Mouse (Mus musculus): ENCODE data around the gene Cdc20b. TPM values are rescaled to one million over a fixed set of nuclear protein-coding genes. Genes with fewer than 3 reads are reported as not detected.

Gene Cdc20b
- total and polyA plus RNA-seq, 2 experiments from 2014 or later, result 0.60 to 2.4 TPM

DNA sequence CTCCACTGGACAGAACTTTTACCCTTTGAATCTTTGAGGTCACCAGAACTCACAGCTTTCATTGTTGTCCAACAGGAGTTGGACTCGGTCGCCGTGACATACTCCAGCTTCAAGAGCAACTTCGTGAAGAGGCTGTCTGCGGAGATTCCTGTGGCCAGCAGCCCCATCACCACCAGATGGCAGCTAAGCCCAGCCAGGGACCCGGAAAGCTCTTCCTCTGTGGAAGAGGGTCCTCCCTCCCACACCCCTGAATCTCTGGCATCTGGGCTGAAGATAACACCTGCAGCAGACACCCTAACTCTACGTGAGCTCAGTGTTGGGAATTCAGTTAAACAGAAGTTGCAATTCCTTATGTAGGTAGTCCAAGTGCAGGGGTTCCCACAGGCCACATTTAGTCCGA, 20.9 kb downstream of the Cdc20b start:
- 41% methylated on average over 8 of the region's 8 CpGs for WGBS
- Histone ChIP-seq H3K9ac (replicated peaks; ENCODE audit: low read length) (no peak overlapping the region), H3K27ac (no peak overlapping the region), H3K36me3 (ENCODE audit: insufficient read depth, low read length) (no peaks in the 10 kb centered on the region), H3K4me3 (ENCODE audit: low read length) (no peak overlapping the region), H3K27me3 (ENCODE audit: insufficient read depth, low read length) (no peaks in the 10 kb centered on the region), H3K9me3 (ENCODE audit: low read length) (no peaks in the 10 kb centered on the region), H3K4me1 (ENCODE audit: insufficient read depth, low read length) (no peaks in the 10 kb centered on the region), H3K4me2 (ENCODE audit: low read depth, low read length) (no peak overlapping the region)
- peak; percentile 68 for DNase-seq (ENCODE audit: low spot score)
- TF ChIP-seq CTCF (IDR thresholded peaks at IDR 0.05; ENCODE audit: low read depth), result peak; percentile 76
- ATAC-seq, result peak; percentile 64; the same call in 1 of the 2 replicates

DNA sequence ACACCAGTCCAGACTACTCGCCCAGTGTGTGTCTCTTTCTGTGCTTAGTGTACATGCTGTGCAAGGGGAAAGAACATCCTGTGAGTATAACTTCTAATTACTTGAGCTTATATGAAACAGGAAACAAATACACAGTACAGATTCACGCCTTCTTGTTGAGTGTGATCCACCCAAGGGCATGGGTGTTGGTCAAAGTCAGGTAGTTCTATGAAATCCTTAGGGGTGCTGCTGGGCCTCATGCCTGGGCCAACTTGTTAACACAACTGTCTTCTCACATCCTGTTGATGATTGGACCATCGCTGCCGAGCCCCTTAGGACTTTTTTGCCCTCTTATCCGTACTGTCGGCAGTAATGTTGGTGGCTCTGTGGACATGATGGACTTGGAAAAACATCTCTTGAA, 26.8 kb downstream of the Cdc20b start:
- H3K36me3 ChIP-seq (ENCODE audit: insufficient read depth, low read length), result no peaks in the 10 kb centered on the region
- ATAC-seq, result no peak
- no peak for TF ChIP-seq CTCF (IDR thresholded peaks at IDR 0.05; ENCODE audit: low read depth)
- WGBS, result 93% methylated on average over 6 of the region's 6 CpGs
- no peaks in the 10 kb centered on the region for H3K9me3 ChIP-seq (ENCODE audit: low read length)
- no peak overlapping the region for H3K4me2 ChIP-seq (ENCODE audit: low read depth, low read length)
- DNase-seq (ENCODE audit: low spot score), result no peak
- H3K27me3 ChIP-seq (ENCODE audit: insufficient read depth, low read length), result no peaks in the 10 kb centered on the region
- H3K4me1 ChIP-seq (ENCODE audit: insufficient read depth, low read length), result no peaks in the 10 kb centered on the region
- no peak overlapping the region for H3K4me3 ChIP-seq (ENCODE audit: low read length)
- H3K27ac ChIP-seq, result no peak overlapping the region
- no peak overlapping the region for H3K9ac ChIP-seq (replicated peaks; ENCODE audit: low read length)

DNA sequence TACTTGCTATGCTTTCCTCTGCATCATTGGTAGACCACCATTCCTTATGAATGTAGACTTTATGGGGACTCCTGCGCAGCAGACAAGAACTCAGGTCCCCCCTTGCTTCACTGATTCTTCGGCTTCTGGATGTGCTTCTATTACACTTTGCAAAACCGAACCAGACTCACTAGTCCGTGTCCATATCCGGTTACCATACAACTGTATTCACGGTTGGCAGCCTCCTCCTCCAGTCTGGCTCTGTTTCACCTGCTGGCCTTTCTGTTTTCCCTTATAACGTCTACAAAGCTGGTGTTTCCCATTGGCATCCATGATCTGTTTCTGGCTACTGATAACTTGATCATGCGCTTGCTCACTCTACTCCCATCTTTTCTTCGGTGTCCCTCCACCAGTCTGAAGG, 29.6 kb downstream of the Cdc20b start:
- Histone ChIP-seq H3K4me1 (ENCODE audit: insufficient read depth, low read length) (no peaks in the 10 kb centered on the region), H3K9ac (replicated peaks; ENCODE audit: low read length) (no peak overlapping the region), H3K27ac (no peak overlapping the region), H3K9me3 (ENCODE audit: low read length) (no peaks in the 10 kb centered on the region), H3K4me3 (ENCODE audit: low read length) (no peak overlapping the region), H3K36me3 (ENCODE audit: insufficient read depth, low read length) (no peaks in the 10 kb centered on the region), H3K4me2 (ENCODE audit: low read depth, low read length) (no peak overlapping the region), H3K27me3 (ENCODE audit: insufficient read depth, low read length) (no peaks in the 10 kb centered on the region)
- DNase-seq (ENCODE audit: low spot score), result no peak
- no peak for TF ChIP-seq CTCF (IDR thresholded peaks at IDR 0.05; ENCODE audit: low read depth)
- no peak for ATAC-seq
- 89% methylated on average over 9 of the region's 9 CpGs for WGBS

DNA sequence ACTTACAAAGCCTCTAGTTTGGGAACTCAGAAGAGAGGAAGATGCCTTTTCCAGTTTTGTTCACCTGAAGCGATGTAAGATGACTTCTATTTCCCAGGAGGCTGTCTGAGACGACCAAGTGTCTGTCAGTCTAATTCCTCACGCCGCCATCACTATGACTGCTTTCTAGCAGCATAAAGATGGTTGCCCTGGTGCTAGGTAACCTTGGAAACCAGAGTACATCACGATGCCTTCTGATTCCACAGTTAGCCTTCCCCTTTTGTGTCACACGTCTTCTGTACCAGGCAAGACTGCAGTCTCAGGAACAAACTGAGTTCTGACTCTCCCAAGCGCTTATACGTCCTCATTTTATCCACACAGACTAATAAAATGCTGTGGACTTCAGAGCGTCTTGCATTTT, 44.1 kb downstream of the Cdc20b start:
- TF ChIP-seq CTCF (IDR thresholded peaks at IDR 0.05; ENCODE audit: low read depth), result no peak
- H3K36me3 ChIP-seq (ENCODE audit: insufficient read depth, low read length), result no peaks in the 10 kb centered on the region
- H3K27ac ChIP-seq, result no peak overlapping the region
- ATAC-seq (peak; percentile 40; the same call in 1 of the 2 replicates), DNase-seq (ENCODE audit: low spot score) (peak; percentile 27)
- H3K9me3 ChIP-seq (ENCODE audit: low read length), result no peaks in the 10 kb centered on the region
- no peak overlapping the region for H3K4me2 ChIP-seq (ENCODE audit: low read depth, low read length)
- H3K9ac ChIP-seq (replicated peaks; ENCODE audit: low read length), result no peak overlapping the region
- no peaks in the 10 kb centered on the region for H3K4me1 ChIP-seq (ENCODE audit: insufficient read depth, low read length)
- no peaks in the 10 kb centered on the region for H3K27me3 ChIP-seq (ENCODE audit: insufficient read depth, low read length)
- WGBS, result 31% methylated on average over 9 of the region's 9 CpGs
- no peak overlapping the region for H3K4me3 ChIP-seq (ENCODE audit: low read length)

DNA sequence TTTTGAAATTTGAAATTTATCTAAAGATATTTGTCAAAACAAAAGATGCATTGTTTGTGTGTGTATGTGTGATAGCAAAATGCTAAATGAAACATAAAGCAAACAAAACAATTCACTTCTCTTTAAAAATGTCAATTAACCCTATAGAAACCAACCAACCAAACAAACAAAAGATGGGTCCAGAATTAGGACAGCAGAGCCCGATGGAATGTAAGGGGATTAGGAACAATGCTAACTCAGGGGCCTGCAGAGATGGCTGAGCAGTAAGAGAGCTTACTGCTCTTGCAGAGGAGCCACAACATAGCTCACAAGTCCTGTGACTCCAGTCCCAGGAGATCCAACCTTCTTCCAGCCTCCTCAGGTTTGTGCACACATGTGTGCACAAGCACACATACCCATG, 47.2 kb downstream of the Cdc20b start:
- ATAC-seq, result no peak
- 10% methylated on average over 1 of the region's 1 CpGs for whole genome bisulfite sequencing

DNA sequence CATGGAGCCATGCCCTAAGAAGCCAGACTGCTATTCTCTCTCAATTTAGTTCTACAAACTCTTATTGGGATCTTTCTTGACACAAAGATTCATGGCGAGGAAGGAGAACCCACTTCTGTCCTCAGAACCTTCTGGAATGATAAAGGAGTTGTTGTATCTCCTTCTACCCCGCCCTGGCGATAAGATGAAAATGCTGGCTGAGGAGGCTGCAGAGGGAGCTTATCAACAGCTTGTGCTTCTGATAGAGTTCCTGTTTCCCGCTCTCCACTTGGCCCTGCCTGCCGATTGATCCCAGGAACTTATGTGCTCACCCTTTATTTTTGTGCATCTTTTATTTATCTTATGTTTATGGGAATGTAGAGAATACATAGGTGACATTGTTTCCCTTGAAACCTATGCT, 49.8 kb downstream of the Cdc20b start:
- H3K27me3 ChIP-seq (ENCODE audit: insufficient read depth, low read length), result no peaks in the 10 kb centered on the region
- no peak overlapping the region for H3K27ac ChIP-seq
- no peaks in the 10 kb centered on the region for H3K9me3 ChIP-seq (ENCODE audit: low read length)
- no peaks in the 10 kb centered on the region for H3K4me1 ChIP-seq (ENCODE audit: insufficient read depth, low read length)
- ATAC-seq (no peak), DNase-seq (ENCODE audit: low spot score) (no peak)
- no peak overlapping the region for H3K9ac ChIP-seq (replicated peaks; ENCODE audit: low read length)
- no peaks in the 10 kb centered on the region for H3K36me3 ChIP-seq (ENCODE audit: insufficient read depth, low read length)
- H3K4me3 ChIP-seq (ENCODE audit: low read length), result no peak overlapping the region
- H3K4me2 ChIP-seq (ENCODE audit: low read depth, low read length), result no peak overlapping the region
- WGBS, result 87% methylated on average over 5 of the region's 5 CpGs
- TF ChIP-seq CTCF (IDR thresholded peaks at IDR 0.05; ENCODE audit: low read depth), result no peak

More for the DNA sequence above, 47.2 kb downstream of the Cdc20b start:
- Histone ChIP-seq H3K9ac (replicated peaks; ENCODE audit: low read length) (no peak overlapping the region), H3K4me1 (ENCODE audit: insufficient read depth, low read length) (no peaks in the 10 kb centered on the region), H3K9me3 (ENCODE audit: low read length) (no peaks in the 10 kb centered on the region), H3K27ac (no peak overlapping the region), H3K4me3 (ENCODE audit: low read length) (no peak overlapping the region), H3K4me2 (ENCODE audit: low read depth, low read length) (no peak overlapping the region), H3K27me3 (ENCODE audit: insufficient read depth, low read length) (no peaks in the 10 kb centered on the region), H3K36me3 (ENCODE audit: insufficient read depth, low read length) (no peaks in the 10 kb centered on the region)
- DNase-seq (ENCODE audit: low spot score), result no peak
- no peak for TF ChIP-seq CTCF (IDR thresholded peaks at IDR 0.05; ENCODE audit: low read depth)

DNA sequence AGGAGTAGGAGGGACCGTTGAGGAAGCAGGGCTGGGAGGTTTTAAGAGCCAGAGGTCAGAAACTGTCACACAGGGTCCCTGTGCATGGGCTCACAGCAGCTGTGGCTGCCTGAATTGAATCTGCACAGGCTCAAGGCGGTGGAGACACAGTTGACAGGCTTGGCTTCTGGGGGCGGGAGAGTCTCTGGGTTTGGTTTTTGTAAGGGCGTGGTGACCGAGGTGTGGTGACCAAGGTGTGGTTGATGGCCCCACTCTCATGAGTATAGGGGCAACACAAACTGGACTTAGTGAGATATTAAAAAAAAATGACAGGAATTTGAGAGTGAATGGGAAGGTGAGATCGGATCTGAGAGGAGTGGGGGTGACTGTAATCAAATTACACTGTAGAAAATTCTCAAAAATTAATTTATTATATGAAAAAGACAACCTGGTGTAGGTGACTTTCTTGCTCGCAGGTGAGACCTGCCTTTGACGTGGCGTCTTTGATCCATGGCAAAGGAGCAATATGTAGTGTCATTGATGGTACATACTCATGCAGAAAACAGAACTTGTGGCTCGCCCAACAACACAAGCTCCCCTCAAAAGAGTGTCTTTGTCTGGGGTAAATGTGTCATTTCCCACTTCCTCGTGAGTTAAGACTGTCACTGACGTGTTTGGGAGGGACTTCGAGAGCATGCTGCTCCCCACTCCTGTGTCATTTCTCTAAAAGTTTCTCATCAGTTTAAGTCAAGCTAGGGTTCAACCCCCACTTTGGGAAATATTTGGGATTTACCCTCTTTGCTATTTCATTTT, 52.5 kb downstream of the Cdc20b start:
- Histone ChIP-seq H3K9ac (replicated peaks; ENCODE audit: low read length) (no peak overlapping the region), H3K36me3 (ENCODE audit: insufficient read depth, low read length) (no peaks in the 10 kb centered on the region), H3K9me3 (ENCODE audit: low read length) (no peaks in the 10 kb centered on the region), H3K4me2 (ENCODE audit: low read depth, low read length) (no peak overlapping the region), H3K4me3 (ENCODE audit: low read length) (no peak overlapping the region), H3K27ac (no peak overlapping the region), H3K4me1 (ENCODE audit: insufficient read depth, low read length) (no peaks in the 10 kb centered on the region), H3K27me3 (ENCODE audit: insufficient read depth, low read length) (no peaks in the 10 kb centered on the region)
- ATAC-seq (no peak), DNase-seq (ENCODE audit: low spot score) (no peak)
- WGBS, result 90% methylated on average over 13 of the region's 13 CpGs
- no peak for TF ChIP-seq CTCF (IDR thresholded peaks at IDR 0.05; ENCODE audit: low read depth)

Measured in hindbrain, postnatal 0 days (tissue).